Mouse (Mus musculus): ENCODE measurements around the gene Olfr1046. TPM values are rescaled to one million over a fixed set of nuclear protein-coding genes. Genes with fewer than 3 reads are reported as not detected.
"Not testable (repeated sequence)": the region's sequence is repeated elsewhere in the genome, so short reads cannot be mapped to it uniquely, and the experiment has no call there.

Gene Olfr1046
- polyA plus RNA-seq (2015; fragmentation: Nextera tagmentation; extraction: Ambion mirVana): not detected in 2 replicates

GRCm38 (mm10) chr2:86219214-86219613 lies at the start of gene Olfr1046:
Olfr1046 (minus strand) TSS chr2:86219314.
- 63% methylated on average over 2 of the region's 2 CpGs for WGBS
- no peaks in the 10 kb centered on the region for H3K9me3 ChIP-seq (ENCODE audit: control insufficient read depth, low read length)
- no peak within 1 kb of the TSS for H3K9ac ChIP-seq (ENCODE audit: low read depth, low read length)
- H3K4me2 ChIP-seq (ENCODE audit: low read length): no peak within 1 kb of the TSS
- no peak within 1 kb of the TSS for H3K27ac ChIP-seq (ENCODE audit: low read depth, low read length)
- no peaks in the 10 kb centered on the region for H3K4me1 ChIP-seq (ENCODE audit: control insufficient read depth, insufficient read depth, low read depth, low read length)
- H3K27me3 ChIP-seq (replicated peaks; ENCODE audit: control insufficient read depth, insufficient read depth, low read length): no peaks in the 10 kb centered on the region
- H3K4me3 ChIP-seq (ENCODE audit: low read length): no peak within 1 kb of the TSS
- ATAC-seq: no peak
- no peaks in the 10 kb centered on the region for H3K36me3 ChIP-seq (ENCODE audit: control insufficient read depth, insufficient read depth, low read length)

DNA sequence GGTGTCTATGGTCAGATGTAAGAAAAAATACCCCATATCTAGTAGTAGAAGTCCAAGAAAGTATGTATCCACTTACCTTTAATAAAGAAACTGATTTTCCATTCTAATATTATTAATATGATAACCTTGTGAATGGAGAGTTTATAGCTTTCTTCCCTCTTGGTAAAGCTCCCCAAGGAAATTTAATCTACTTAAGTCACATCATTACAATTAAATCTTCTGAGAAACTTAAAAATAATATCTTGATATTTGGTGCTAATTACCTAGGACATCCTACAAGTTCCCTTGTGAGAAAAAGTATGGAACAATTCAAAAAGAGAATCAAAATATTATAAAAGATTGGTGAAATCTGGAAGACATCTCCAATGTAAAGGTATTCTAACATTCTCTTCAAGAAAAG lies 39.1 kb upstream of the Olfr1046 start, which contains the start of gene Olfr1049:
Gene Olfr1049 (minus strand): TSS at position 101 of the 400 bp plus-strand sequence.
- H3K4me3 ChIP-seq (ENCODE audit: low read length); H3K4me1 ChIP-seq (ENCODE audit: control insufficient read depth, insufficient read depth, low read depth, low read length); H3K27ac ChIP-seq (ENCODE audit: low read depth, low read length); H3K9ac ChIP-seq (ENCODE audit: low read depth, low read length); ATAC-seq; H3K36me3 ChIP-seq (ENCODE audit: control insufficient read depth, insufficient read depth, low read length); H3K9me3 ChIP-seq (ENCODE audit: control insufficient read depth, low read length); H3K4me2 ChIP-seq (ENCODE audit: low read length); H3K27me3 ChIP-seq (replicated peaks; ENCODE audit: control insufficient read depth, insufficient read depth, low read length): not testable (repeated sequence)

DNA sequence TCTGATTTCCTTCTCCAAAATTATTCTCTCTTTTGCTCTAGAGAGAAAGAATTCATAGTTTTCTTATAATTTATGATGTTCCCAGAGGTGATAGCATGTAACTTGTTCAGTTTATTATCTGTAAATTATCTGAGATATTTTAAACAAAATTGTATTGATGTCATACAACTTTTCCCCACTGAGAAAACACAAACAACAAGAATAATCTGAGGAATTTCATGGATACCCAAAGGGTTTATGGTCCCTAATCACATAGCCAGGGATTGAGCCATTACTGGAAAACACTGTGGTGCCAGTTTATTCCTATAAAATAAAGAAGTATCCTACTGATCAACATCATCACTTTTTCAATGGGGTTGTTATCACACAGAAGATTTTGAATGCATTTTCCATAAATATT lies 21.1 kb upstream of the Olfr1046 start, which contains the start of gene Olfr1048:
Gene Olfr1048 (minus strand): TSS at position 101 of the 400 bp plus-strand sequence.
- Histone ChIP-seq H3K27ac (ENCODE audit: low read depth, low read length) (no peak within 1 kb of the TSS), H3K4me3 (ENCODE audit: low read length) (no peak within 1 kb of the TSS), H3K27me3 (replicated peaks; ENCODE audit: control insufficient read depth, insufficient read depth, low read length) (no peaks in the 10 kb centered on the region), H3K4me1 (ENCODE audit: control insufficient read depth, insufficient read depth, low read depth, low read length) (no peaks in the 10 kb centered on the region), H3K9me3 (ENCODE audit: control insufficient read depth, low read length) (no peaks in the 10 kb centered on the region), H3K36me3 (ENCODE audit: control insufficient read depth, insufficient read depth, low read length) (no peaks in the 10 kb centered on the region), H3K4me2 (ENCODE audit: low read length) (no peak within 1 kb of the TSS), H3K9ac (ENCODE audit: low read depth, low read length) (no peak within 1 kb of the TSS)
- ATAC-seq: no peak

DNA sequence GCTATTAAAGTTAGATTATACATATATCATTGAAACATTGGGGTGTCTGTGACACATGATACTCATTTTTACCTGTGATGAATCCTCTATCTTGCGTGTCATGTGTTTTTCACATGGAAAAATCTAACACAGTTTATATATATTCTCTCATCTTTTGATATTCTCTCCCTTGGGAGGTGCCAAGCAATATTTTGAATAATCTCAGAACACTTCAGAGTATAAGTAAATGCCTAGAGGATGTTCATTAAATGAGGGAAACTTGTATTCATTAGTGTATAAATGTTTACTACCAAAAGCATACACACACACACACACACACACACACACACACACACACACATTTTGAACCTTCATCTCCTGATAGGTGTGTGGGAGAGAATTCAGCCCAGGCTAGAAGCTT lies 12.2 kb upstream of the Olfr1046 start, which contains the start of gene Olfr1047:
Gene Olfr1047 (minus strand): TSS at position 101 of the 400 bp plus-strand sequence.
- Histone ChIP-seq H3K9me3 (ENCODE audit: control insufficient read depth, low read length) (no peaks in the 10 kb centered on the region), H3K27me3 (replicated peaks; ENCODE audit: control insufficient read depth, insufficient read depth, low read length) (no peaks in the 10 kb centered on the region), H3K9ac (ENCODE audit: low read depth, low read length) (no peak within 1 kb of the TSS), H3K4me3 (ENCODE audit: low read length) (no peak within 1 kb of the TSS), H3K36me3 (ENCODE audit: control insufficient read depth, insufficient read depth, low read length) (no peaks in the 10 kb centered on the region), H3K27ac (ENCODE audit: low read depth, low read length) (no peak within 1 kb of the TSS), H3K4me2 (ENCODE audit: low read length) (no peak within 1 kb of the TSS), H3K4me1 (ENCODE audit: control insufficient read depth, insufficient read depth, low read depth, low read length) (no peaks in the 10 kb centered on the region)
- ATAC-seq: no peak
- 100% methylated on average over 1 of the region's 1 CpGs for WGBS

- no peak within 1 kb of the TSS for H3K9ac ChIP-seq (ENCODE audit: low read depth, low read length)
- no peaks in the 10 kb centered on the region for H3K27me3 ChIP-seq (replicated peaks; ENCODE audit: control insufficient read depth, insufficient read depth, low read length)
- ATAC-seq: no peak
- no peaks in the 10 kb centered on the region for H3K36me3 ChIP-seq (ENCODE audit: control insufficient read depth, insufficient read depth, low read length)
- H3K4me3 ChIP-seq (ENCODE audit: low read length): no peak within 1 kb of the TSS
- no peak within 1 kb of the TSS for H3K4me2 ChIP-seq (ENCODE audit: low read length)
- no peak within 1 kb of the TSS for H3K27ac ChIP-seq (ENCODE audit: low read depth, low read length)
- no peaks in the 10 kb centered on the region for H3K9me3 ChIP-seq (ENCODE audit: control insufficient read depth, low read length)
- H3K4me1 ChIP-seq (ENCODE audit: control insufficient read depth, insufficient read depth, low read depth, low read length): no peaks in the 10 kb centered on the region
Observed at GRCm38 (mm10) chr2:86202909-86203308, 16.2 kb downstream of the Olfr1046 start, which contains the start of gene Olfr1045. Olfr1045 (minus strand) TSS chr2:86203009.

- Histone ChIP-seq H3K27ac (ENCODE audit: low read depth, low read length) (no peak overlapping the region), H3K9ac (ENCODE audit: low read depth, low read length) (no peak overlapping the region), H3K9me3 (ENCODE audit: control insufficient read depth, low read length) (no peaks in the 10 kb centered on the region), H3K4me3 (ENCODE audit: low read length) (no peak overlapping the region), H3K36me3 (ENCODE audit: control insufficient read depth, insufficient read depth, low read length) (no peaks in the 10 kb centered on the region), H3K27me3 (replicated peaks; ENCODE audit: control insufficient read depth, insufficient read depth, low read length) (no peaks in the 10 kb centered on the region), H3K4me2 (ENCODE audit: low read length) (no peak overlapping the region), H3K4me1 (ENCODE audit: control insufficient read depth, insufficient read depth, low read depth, low read length) (no peaks in the 10 kb centered on the region)
- WGBS: 50% methylated on average over 1 of the region's 1 CpGs
- no peak for ATAC-seq
Observed at GRCm38 (mm10) chr2:86195863-86196262, 23.3 kb downstream of the Olfr1046 start.

GRCm38 (mm10) chr2:86185583-86185982 lies 33.5 kb downstream of the Olfr1046 start, which contains the start of gene Olfr52:
Olfr52 (minus strand) TSS chr2:86185683.
- Histone ChIP-seq H3K9me3 (ENCODE audit: control insufficient read depth, low read length) (no peaks in the 10 kb centered on the region), H3K4me1 (ENCODE audit: control insufficient read depth, insufficient read depth, low read depth, low read length) (no peaks in the 10 kb centered on the region), H3K36me3 (ENCODE audit: control insufficient read depth, insufficient read depth, low read length) (no peaks in the 10 kb centered on the region), H3K27ac (ENCODE audit: low read depth, low read length) (no peak within 1 kb of the TSS), H3K4me3 (ENCODE audit: low read length) (no peak within 1 kb of the TSS), H3K9ac (ENCODE audit: low read depth, low read length) (no peak within 1 kb of the TSS), H3K4me2 (ENCODE audit: low read length) (no peak within 1 kb of the TSS), H3K27me3 (replicated peaks; ENCODE audit: control insufficient read depth, insufficient read depth, low read length) (no peaks in the 10 kb centered on the region)
- no peak for ATAC-seq

GRCm38 (mm10) chr2:86179950-86180349 lies 39.2 kb downstream of the Olfr1046 start:
- Histone ChIP-seq H3K27me3 (replicated peaks; ENCODE audit: control insufficient read depth, insufficient read depth, low read length) (no peaks in the 10 kb centered on the region), H3K9ac (ENCODE audit: low read depth, low read length) (no peak overlapping the region), H3K4me1 (ENCODE audit: control insufficient read depth, insufficient read depth, low read depth, low read length) (no peaks in the 10 kb centered on the region), H3K4me2 (ENCODE audit: low read length) (no peak overlapping the region), H3K4me3 (ENCODE audit: low read length) (no peak overlapping the region), H3K9me3 (ENCODE audit: control insufficient read depth, low read length) (no peaks in the 10 kb centered on the region), H3K36me3 (ENCODE audit: control insufficient read depth, insufficient read depth, low read length) (no peaks in the 10 kb centered on the region), H3K27ac (ENCODE audit: low read depth, low read length) (no peak overlapping the region)
- WGBS: 77% methylated on average over 3 of the region's 3 CpGs
- ATAC-seq: no peak

- H3K27ac ChIP-seq (ENCODE audit: low read depth, low read length): no peak within 1 kb of the TSS
- no peak for ATAC-seq
- no peaks in the 10 kb centered on the region for H3K9me3 ChIP-seq (ENCODE audit: control insufficient read depth, low read length)
- no peak within 1 kb of the TSS for H3K9ac ChIP-seq (ENCODE audit: low read depth, low read length)
- no peak within 1 kb of the TSS for H3K4me3 ChIP-seq (ENCODE audit: low read length)
- no peaks in the 10 kb centered on the region for H3K27me3 ChIP-seq (replicated peaks; ENCODE audit: control insufficient read depth, insufficient read depth, low read length)
- no peaks in the 10 kb centered on the region for H3K36me3 ChIP-seq (ENCODE audit: control insufficient read depth, insufficient read depth, low read length)
- H3K4me2 ChIP-seq (ENCODE audit: low read length): no peak within 1 kb of the TSS
- H3K4me1 ChIP-seq (ENCODE audit: control insufficient read depth, insufficient read depth, low read depth, low read length): no peaks in the 10 kb centered on the region
Observed at GRCm38 (mm10) chr2:86177720-86178119, 41.4 kb downstream of the Olfr1046 start, which contains the start of gene Olfr1044. Olfr1044 (minus strand) TSS chr2:86177820.

- not testable (repeated sequence) for H3K36me3 ChIP-seq (ENCODE audit: control insufficient read depth, insufficient read depth, low read length); H3K9me3 ChIP-seq (ENCODE audit: control insufficient read depth, low read length); H3K4me3 ChIP-seq (ENCODE audit: low read length); ATAC-seq; H3K9ac ChIP-seq (ENCODE audit: low read depth, low read length); H3K4me2 ChIP-seq (ENCODE audit: low read length); H3K27me3 ChIP-seq (replicated peaks; ENCODE audit: control insufficient read depth, insufficient read depth, low read length); H3K27ac ChIP-seq (ENCODE audit: low read depth, low read length); H3K4me1 ChIP-seq (ENCODE audit: control insufficient read depth, insufficient read depth, low read depth, low read length)
- 86% methylated on average over 7 of the region's 7 CpGs for WGBS
Observed at GRCm38 (mm10) chr2:86175422-86175821, 43.7 kb downstream of the Olfr1046 start.

Data from hindbrain, embryonic 16.5 days (tissue).